Mouse (Mus musculus): ENCODE data around the gene Cyp46a1.

DNA sequence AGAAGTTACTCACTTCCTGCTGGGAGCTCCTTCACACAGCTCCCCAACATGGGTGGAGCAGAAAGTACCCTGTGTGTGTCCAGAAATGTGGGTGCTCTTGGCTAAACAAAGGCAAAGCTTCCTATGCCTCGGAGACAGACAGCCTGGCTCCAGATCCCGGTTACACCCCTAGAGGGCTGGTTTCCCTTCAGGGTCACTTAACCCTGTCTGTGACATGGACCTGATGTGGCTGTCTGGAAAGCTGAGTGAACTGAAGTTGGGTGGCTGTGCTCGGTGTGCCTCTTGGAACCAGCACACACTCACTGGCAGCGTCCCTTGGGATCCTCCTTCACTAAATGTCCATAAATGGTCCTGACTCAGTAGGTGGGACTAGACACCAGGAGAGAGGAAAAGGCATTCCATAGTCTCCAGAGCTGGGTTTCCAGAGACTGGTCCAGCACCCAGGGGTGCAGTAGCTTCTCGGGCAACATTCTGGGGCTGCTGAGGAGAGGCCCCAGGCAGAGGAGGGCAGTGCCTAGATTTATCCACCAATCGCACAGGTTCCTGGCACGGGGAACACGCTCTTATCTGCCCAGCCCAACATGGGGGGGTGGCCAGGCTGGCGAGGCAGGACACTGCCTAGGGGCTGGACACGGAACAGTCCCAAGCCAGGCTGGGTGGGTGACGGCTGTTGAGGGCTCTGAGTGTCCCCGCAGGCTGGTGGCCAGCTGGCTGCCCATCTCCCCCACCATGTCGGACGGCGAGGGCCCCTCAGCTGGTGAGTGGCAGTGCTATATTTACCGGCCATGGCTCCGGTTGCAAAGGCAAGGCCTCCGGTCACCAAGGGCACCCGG lies 36.6 kb downstream of the Cyp46a1 start, which contains the start of gene Eml1:
- TF ChIP-seq CTCF (IDR thresholded peaks at IDR 0.05; ENCODE audit: low read depth, low read length) (no peak), POLR2A (IDR thresholded peaks at IDR 0.05; ENCODE audit: extremely low read depth, insufficient read depth, low read length) (no peak)

Measured in liver, adult 2 months (tissue).